Mouse (Mus musculus): Measurements from ENCODE around the gene Tgfbr3.

DNA sequence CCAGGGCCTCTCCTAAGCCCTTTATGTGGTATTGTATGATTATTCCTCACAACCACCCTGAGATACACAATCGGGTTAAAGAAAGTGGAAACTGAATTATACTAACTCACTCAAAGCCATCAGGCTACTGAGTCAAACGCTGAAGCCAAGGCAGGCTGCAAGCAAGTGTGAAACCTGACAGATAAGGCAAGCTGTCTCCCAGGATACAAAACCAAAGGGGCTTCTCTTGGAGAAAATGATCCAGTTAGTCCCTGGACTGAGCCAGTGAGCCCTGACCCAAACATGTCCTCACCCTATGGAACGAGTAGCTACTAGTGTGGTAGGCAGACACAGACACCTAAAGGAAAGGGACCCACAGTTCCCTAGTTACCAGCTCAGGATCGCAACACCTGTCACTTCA, 46.4 kb downstream of the Tgfbr3 start:
- TF ChIP-seq POLR2A (IDR thresholded peaks at IDR 0.05; ENCODE audit: insufficient read depth, low read depth, low read length) (no peak), CTCF (IDR thresholded peaks at IDR 0.05; ENCODE audit: insufficient read depth, low read depth, low read length) (no peak)

Measured in olfactory bulb, adult 2 months (tissue).